Mouse (Mus musculus) cerebral cortex, adult 2 months (tissue): Measurements from ENCODE around the gene Cyp2b13.

Experiments
- WGBS: fragments of 180-500 bp; shearing (Covaris S2); methylation state at CpG from one replicate; pipeline ENCODE4 v1.1.7; 2018; 5-methylcytosine and 5-hydroxymethylcytosine counted together

The Cyp2b13 gene

GRCm38 (mm10) chr7:26061197-26061596 lies at the start of gene Cyp2b13:
Gene Cyp2b13, plus strand, starts transcription at chr7:26061497.
- 80% methylated on average over 2 of the region's 2 CpGs for WGBS

GRCm38 (mm10) chr7:26019814-26020332 lies 41.4 kb upstream of the Cyp2b13 start:
- WGBS: 88% methylated on average over 1 of the region's 3 CpGs

- WGBS: 89% methylated on average over 4 of the region's 4 CpGs
Measured at GRCm38 (mm10) chr7:26054885-26055630, 6.2 kb upstream of the Cyp2b13 start.

- 55% methylated on average over 29 of the region's 29 CpGs for WGBS
Measured at GRCm38 (mm10) chr7:26071677-26072076, 10.4 kb downstream of the Cyp2b13 start.

- 59% methylated on average over 2 of the region's 2 CpGs for WGBS
Measured at GRCm38 (mm10) chr7:26082595-26082994, 21.3 kb downstream of the Cyp2b13 start.

GRCm38 (mm10) chr7:26087391-26087790 lies 26.1 kb downstream of the Cyp2b13 start:
- 89% methylated on average over 1 of the region's 1 CpGs for WGBS

GRCm38 (mm10) chr7:26139623-26140022 lies 78.3 kb downstream of the Cyp2b13 start:
- no CpG with 5 or more reads among the region's 2 CpGs for WGBS

- 63% methylated on average over 1 of the region's 3 CpGs for WGBS
Measured at GRCm38 (mm10) chr7:26143657-26144056, 82.4 kb downstream of the Cyp2b13 start.
